ENCODE assay signal across 7 mouse cellular contexts in the genomic region with DNA sequence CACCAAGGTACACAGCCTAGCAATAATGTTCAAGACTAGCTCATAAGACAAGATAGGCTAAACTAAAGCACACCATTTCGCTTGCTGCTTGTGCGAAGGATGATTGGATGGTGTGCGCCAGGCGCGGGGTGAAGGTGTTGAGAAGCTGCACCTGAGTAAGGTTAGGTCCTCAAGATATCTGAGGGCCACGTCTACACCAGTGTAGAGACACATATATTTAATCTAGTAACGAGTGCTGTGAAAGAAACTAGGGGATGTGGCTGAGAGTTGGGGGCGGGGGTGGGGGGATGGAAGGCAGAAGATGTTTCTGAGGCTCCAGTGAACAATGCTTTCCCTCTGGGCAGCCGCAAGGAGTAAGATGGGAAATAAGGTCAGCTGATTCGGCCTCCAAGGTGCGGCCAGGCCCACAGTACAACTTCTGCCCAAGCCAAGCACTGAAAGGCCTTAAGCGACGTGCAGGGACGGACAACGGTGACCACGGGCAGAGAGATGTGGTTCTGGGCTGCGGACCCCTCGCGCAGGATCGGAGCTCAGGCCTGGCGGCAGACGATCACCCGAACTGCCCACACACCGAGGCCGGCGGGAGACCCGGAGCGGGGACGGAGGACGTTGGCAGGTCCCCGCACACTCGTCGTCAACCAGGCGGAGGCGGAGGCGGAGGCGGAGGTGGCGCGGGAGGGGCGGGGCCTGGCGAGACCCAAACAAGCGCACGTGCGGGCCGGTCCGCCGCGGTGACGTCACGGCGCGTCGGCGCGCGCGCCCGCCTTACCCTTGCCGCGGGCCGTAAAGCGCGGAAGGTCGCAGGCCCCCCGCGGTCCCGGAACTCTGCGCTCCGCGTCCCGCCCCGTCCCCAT. TPM values are rescaled to one million over a fixed set of nuclear protein-coding genes. Genes with fewer than 3 reads are reported as not detected.
A peak's percentile ranks its signal among the peaks of the same experiment; 100 is the strongest.
DNase-seq lines count a peak whose midpoint lies in the region; ATAC-seq and TF ChIP-seq lines count a peak whose summit lies in the region.

A gene (plus strand): TSS at position 766 of the 854 bp plus-strand sequence.

- H3K36me3 ChIP-seq in intestine, postnatal 0 days (ENCODE audit: control insufficient read depth, insufficient read depth) = no peaks in the 10 kb centered on the region
- H3K36me3 ChIP-seq in midbrain, embryonic 12.5 days = no peaks in the 10 kb centered on the region
- H3K36me3 ChIP-seq in small intestine, adult 2 months (ENCODE audit: control insufficient read depth, insufficient read depth, low read length) = no peaks in the 10 kb centered on the region

- peak within 1 kb of the TSS; percentile 93 for H3K4me2 ChIP-seq in intestine, postnatal 0 days (replicated peaks; ENCODE audit: low read depth)
- H3K4me2 ChIP-seq in midbrain, embryonic 12.5 days (replicated peaks) = peak within 1 kb of the TSS; percentile 70

- TF ChIP-seq CTCF in intestine, postnatal 0 days (IDR thresholded peaks at IDR 0.05; ENCODE audit: low read depth) = no peak
- no peak for TF ChIP-seq CTCF in small intestine, adult 2 months (IDR thresholded peaks at IDR 0.05; ENCODE audit: extremely low read depth, insufficient read length, insufficient replicate concordance, low read depth, low read length)

- H3K4me1 ChIP-seq in intestine, postnatal 0 days (replicated peaks; ENCODE audit: control insufficient read depth, insufficient read depth, low read length) = no peaks in the 10 kb centered on the region
- H3K4me1 ChIP-seq in midbrain, embryonic 12.5 days = peaks cover 12% of the 10 kb centered on the region
- peaks cover 8% of the 10 kb centered on the region; the same call in 1 of the 2 replicates for H3K4me1 ChIP-seq in small intestine, adult 2 months (ENCODE audit: control insufficient read depth, insufficient read depth, insufficient read length, low read length)

- TF ChIP-seq POLR2A in small intestine, adult 2 months (IDR thresholded peaks at IDR 0.05; ENCODE audit: low read depth, low read length) = no peak

- peak within 1 kb of the TSS; percentile 60 for H3K27ac ChIP-seq in intestine, postnatal 0 days (ENCODE audit: low read depth, low read length)
- peak within 1 kb of the TSS; percentile 61 for H3K27ac ChIP-seq in midbrain, embryonic 12.5 days (replicated peaks)
- H3K27ac ChIP-seq in small intestine, adult 2 months (ENCODE audit: insufficient read depth, low read depth, low read length) = peak within 1 kb of the TSS; percentile 35; the same call in 1 of the 2 replicates

- 6% methylated on average over 59 of the region's 72 CpGs for WGBS in intestine, postnatal 0 days
- WGBS in midbrain, embryonic 12.5 days = 12% methylated on average over 33 of the region's 72 CpGs
- WGBS in small intestine, adult 2 months = 6% methylated on average over 58 of the region's 72 CpGs

- ATAC-seq in intestine, postnatal 0 days = peak; percentile 94
- peak; percentile 94 for ATAC-seq in midbrain, embryonic 12.5 days (ENCODE audit: low FRiP score, low read depth)

- peak within 1 kb of the TSS; percentile 63 for H3K4me3 ChIP-seq in intestine, postnatal 0 days (ENCODE audit: low read depth, low read length)
- H3K4me3 ChIP-seq in midbrain, embryonic 12.5 days = peak within 1 kb of the TSS; percentile 61
- H3K4me3 ChIP-seq in small intestine, adult 2 months (ENCODE audit: low read depth, low read length) = peak within 1 kb of the TSS; percentile 98

- DNase-seq in adrenal gland, adult 8-10 months = peak; percentile 91
- DNase-seq in embryo, embryonic 9.5 days (ENCODE audit: extremely low spot score) = peak; percentile 92
- no peak for DNase-seq in gonadal fat pad, adult 2 months (ENCODE audit: low read depth)
- DNase-seq in left cerebral cortex, postnatal 4 days = peak; percentile 96

- peak within 1 kb of the TSS; percentile 68 for H3K9ac ChIP-seq in intestine, postnatal 0 days (ENCODE audit: low read depth, low read length)
- H3K9ac ChIP-seq in midbrain, embryonic 12.5 days (replicated peaks) = peak within 1 kb of the TSS; percentile 67

- no peaks in the 10 kb centered on the region for H3K9me3 ChIP-seq in intestine, postnatal 0 days (ENCODE audit: control insufficient read depth)
- H3K9me3 ChIP-seq in midbrain, embryonic 12.5 days = no peaks in the 10 kb centered on the region

- intact Hi-C loops in left cerebral cortex, postnatal 4 days (cut with DNase I) = loop anchor here (2.0 to 5.0 kb wide), 2 partner anchors 37 to 49 kb away; a partner anchor contains a TSS

- no peaks in the 10 kb centered on the region for H3K27me3 ChIP-seq in intestine, postnatal 0 days (replicated peaks; ENCODE audit: control insufficient read depth, insufficient read depth, low read length)
- H3K27me3 ChIP-seq in midbrain, embryonic 12.5 days = no peaks in the 10 kb centered on the region
- H3K27me3 ChIP-seq in small intestine, adult 2 months (ENCODE audit: control insufficient read depth, insufficient read depth, low read length) = no peaks in the 10 kb centered on the region

RNA-seq across cellular contexts. Expression of the gene that starts here (rescaled TPM):
- 10 to 100 TPM; 36.7 to 47.4 (median 43.6) TPM for total RNA-seq in adrenal gland, adult 8-10 months (2022)
- polyA plus RNA-seq in gonadal fat pad, adult 2 months (2012; rRNA removed) = 18.4 and 19.3 TPM in 2 replicates
- 4.3 and 4.7 TPM in 2 replicates for polyA plus RNA-seq in intestine, postnatal 0 days (2015; fragmentation: Nextera tagmentation; extraction: Ambion mirVana)
- total RNA-seq in left cerebral cortex, postnatal 4 days (2021) = 10 to 100 TPM; 31.0 to 32.8 TPM
- 14.7 TPM in 2 replicates for polyA plus RNA-seq in midbrain, embryonic 12.5 days (2016; fragmentation: Nextera tagmentation; extraction: Ambion mirVana)
- polyA plus RNA-seq in small intestine, adult 2 months (2012; rRNA removed) = 6.4 and 6.7 TPM in 2 replicates
